ENCODE assay signal across 26 mouse cellular contexts in genomic region chr4:141265979-141266637, GRCm38 (mm10). TPM values are rescaled to one million over a fixed set of nuclear protein-coding genes. Genes with fewer than 3 reads are reported as not detected.
A peak's percentile ranks its signal among the peaks of the same experiment; 100 is the strongest.
DNase-seq lines count a peak whose midpoint lies in the region; ATAC-seq and TF ChIP-seq lines count a peak whose summit lies in the region.
"Had no signal": no experiment of that assay in that cellular context is flagged by ENCODE, and none has a peak within 500 bp of the region (broad histone marks: within the 10 kb centered on the region; RNA-seq: fewer than 3 reads in every experiment).

No protein-coding gene starts in this region.

- no peaks in the 10 kb centered on the region for H3K27me3 ChIP-seq in intestine, postnatal 0 days (replicated peaks; ENCODE audit: control insufficient read depth, insufficient read depth, low read length)
- no peaks in the 10 kb centered on the region for H3K27me3 ChIP-seq in intestine, embryonic 15.5 days (replicated peaks)
- H3K27me3 ChIP-seq in small intestine, adult 2 months (ENCODE audit: control insufficient read depth, insufficient read depth, low read length), result no peaks in the 10 kb centered on the region
- H3K27me3 ChIP-seq: heart, embryonic 15.5 days; limb, embryonic 13.5 days; midbrain, embryonic 15.5 days; stomach, embryonic 15.5 days had no signal

- WGBS in intestine, postnatal 0 days, result 93% methylated on average over 3 of the region's 3 CpGs
- WGBS in intestine, embryonic 15.5 days, result 87% methylated on average over 3 of the region's 3 CpGs
- WGBS in lung, adult 2 months, result 89% methylated on average over 3 of the region's 3 CpGs
- WGBS in small intestine, adult 2 months, result 92% methylated on average over 3 of the region's 3 CpGs

- DNase-seq in lung, adult 2 months, result no peak
- no peak for DNase-seq in lung, postnatal 14 days
- DNase-seq in brain, embryonic 14.5 days (ENCODE audit: low read depth), result peak; percentile 59
- no peak for DNase-seq in layer of hippocampus, postnatal 10 days (ENCODE audit: low spot score in 2 of 2)
- DNase-seq: adrenal gland, postnatal 10 days; cerebellum, adult 18-20 months; cerebellum, postnatal 25 days; embryo, embryonic 11 days; gastrocnemius, postnatal 14 days; heart, postnatal 4 days; kidney, adult 9 months; kidney, postnatal 4 days; right cerebral cortex, postnatal 25 days had no signal

- peak; percentile 56 for TF ChIP-seq CTCF in intestine, postnatal 0 days (IDR thresholded peaks at IDR 0.05; ENCODE audit: low read depth)
- TF ChIP-seq CTCF in lung, adult 2 months (IDR thresholded peaks at IDR 0.05; ENCODE audit: insufficient read depth, low read length), result 0 out of 2 replicates have a peak, but pooled peaks have one; percentile 22
- TF ChIP-seq CTCF in brain, embryonic 14.5 days (IDR thresholded peaks at IDR 0.05; ENCODE audit: borderline replicate concordance, extremely low read depth, insufficient read depth, insufficient read length), result peak; percentile 39; the same call in 1 of the 2 replicates
- TF ChIP-seq CTCF in small intestine, adult 2 months (IDR thresholded peaks at IDR 0.05; ENCODE audit: extremely low read depth, insufficient read length, insufficient replicate concordance, low read depth, low read length), result peak; percentile 45; the same call in 1 of the 2 replicates

- no peaks in the 10 kb centered on the region for H3K36me3 ChIP-seq in intestine, postnatal 0 days (ENCODE audit: control insufficient read depth, insufficient read depth)
- H3K36me3 ChIP-seq in intestine, embryonic 15.5 days, result no peaks in the 10 kb centered on the region
- H3K36me3 ChIP-seq in small intestine, adult 2 months (ENCODE audit: control insufficient read depth, insufficient read depth, low read length), result no peaks in the 10 kb centered on the region
- H3K36me3 ChIP-seq: forebrain, embryonic 10.5 days; G1E; heart, embryonic 15.5 days; limb, embryonic 13.5 days; midbrain, embryonic 15.5 days; stomach, embryonic 15.5 days had no signal

- peak; percentile 52; the same call in 1 of the 2 replicates for ATAC-seq in intestine, postnatal 0 days
- no peak for ATAC-seq in intestine, embryonic 15.5 days
- ATAC-seq: activated CD4-positive, CD25-positive, alpha-beta regulatory T cell, adult 4 months; hindbrain, embryonic 16.5 days; midbrain, embryonic 15.5 days had no signal

- no peak overlapping the region for H3K4me3 ChIP-seq in intestine, postnatal 0 days (ENCODE audit: low read depth, low read length)
- H3K4me3 ChIP-seq in intestine, embryonic 15.5 days (replicated peaks), result no peak overlapping the region
- H3K4me3 ChIP-seq in lung, adult 2 months (replicated peaks; ENCODE audit: extremely low read depth, low read depth, low read length), result no peak overlapping the region
- H3K4me3 ChIP-seq in small intestine, adult 2 months (ENCODE audit: low read depth, low read length), result no peak overlapping the region
- H3K4me3 ChIP-seq: forebrain, embryonic 10.5 days; heart, embryonic 15.5 days; limb, embryonic 13.5 days; midbrain, embryonic 15.5 days; stomach, embryonic 15.5 days had no signal

- H3K27ac ChIP-seq in intestine, postnatal 0 days (ENCODE audit: low read depth, low read length), result no peak overlapping the region
- H3K27ac ChIP-seq in intestine, embryonic 15.5 days, result no peak overlapping the region
- peak overlapping the region; percentile 61; the same call in 1 of the 2 replicates for H3K27ac ChIP-seq in small intestine, adult 2 months (ENCODE audit: insufficient read depth, low read depth, low read length)
- H3K27ac ChIP-seq: forebrain, embryonic 10.5 days; heart, embryonic 15.5 days; limb, embryonic 13.5 days; midbrain, embryonic 15.5 days; stomach, embryonic 15.5 days had no signal

- no peak for TF ChIP-seq POLR2A in lung, adult 2 months (IDR thresholded peaks at IDR 0.05; ENCODE audit: borderline replicate concordance, extremely low read depth, low read depth, low read length)
- TF ChIP-seq POLR2A in brain, embryonic 14.5 days (IDR thresholded peaks at IDR 0.05; ENCODE audit: borderline replicate concordance, extremely low read depth, insufficient read depth, insufficient read length, poor library complexity, severe bottlenecking), result no peak
- no peak for TF ChIP-seq POLR2A in small intestine, adult 2 months (IDR thresholded peaks at IDR 0.05; ENCODE audit: low read depth, low read length)

- no peak overlapping the region for H3K9ac ChIP-seq in intestine, postnatal 0 days (ENCODE audit: low read depth, low read length)
- H3K9ac ChIP-seq in intestine, embryonic 15.5 days, result no peak overlapping the region
- H3K9ac ChIP-seq: heart, embryonic 15.5 days; limb, embryonic 13.5 days; midbrain, embryonic 15.5 days; stomach, embryonic 15.5 days had no signal

- H3K4me2 ChIP-seq in intestine, postnatal 0 days (replicated peaks; ENCODE audit: low read depth), result no peak overlapping the region
- no peak overlapping the region for H3K4me2 ChIP-seq in intestine, embryonic 15.5 days (replicated peaks)
- H3K4me2 ChIP-seq: heart, embryonic 15.5 days; limb, embryonic 13.5 days; midbrain, embryonic 15.5 days; stomach, embryonic 15.5 days had no signal

- no peaks in the 10 kb centered on the region for H3K4me1 ChIP-seq in intestine, postnatal 0 days (replicated peaks; ENCODE audit: control insufficient read depth, insufficient read depth, low read length)
- no peaks in the 10 kb centered on the region for H3K4me1 ChIP-seq in intestine, embryonic 15.5 days (replicated peaks)
- H3K4me1 ChIP-seq in lung, adult 2 months (ENCODE audit: control insufficient read depth, insufficient read depth, low read length), result no peaks in the 10 kb centered on the region
- H3K4me1 ChIP-seq in small intestine, adult 2 months (ENCODE audit: control insufficient read depth, insufficient read depth, insufficient read length, low read length), result peaks cover 2% of the 10 kb centered on the region; the same call in 1 of the 2 replicates
- H3K4me1 ChIP-seq: limb, embryonic 13.5 days; midbrain, embryonic 15.5 days had no signal

- no peaks in the 10 kb centered on the region for H3K9me3 ChIP-seq in intestine, postnatal 0 days (ENCODE audit: control insufficient read depth)
- no peaks in the 10 kb centered on the region for H3K9me3 ChIP-seq in intestine, embryonic 15.5 days
- H3K9me3 ChIP-seq: G1E; heart, embryonic 15.5 days; midbrain, embryonic 15.5 days; stomach, embryonic 15.5 days had no signal

RNA-seq across cellular contexts. Expression of gene Arhgef19, which starts 26.8 kb away (rescaled TPM):
- polyA plus RNA-seq in intestine, postnatal 0 days (2015; fragmentation: Nextera tagmentation; extraction: Ambion mirVana), result 4.5 and 6.3 TPM in 2 replicates
- 16.3 and 17.8 TPM in 2 replicates for polyA plus RNA-seq in intestine, embryonic 15.5 days (2015; fragmentation: Nextera tagmentation; extraction: Ambion mirVana)
- 11.5 and 15.3 TPM in 2 replicates for polyA plus RNA-seq in lung, adult 2 months (2012; rRNA removed)
- polyA plus RNA-seq in brain, embryonic 14.5 days (2012; rRNA removed), result 1.5 and 2.6 TPM in 2 replicates
- 29.3 and 48.8 TPM in 2 replicates for polyA plus RNA-seq in small intestine, adult 2 months (2012; rRNA removed)
- total RNA-seq in layer of hippocampus, postnatal 10 days (2021), result 1 to 10 TPM; 5.8 to 6.7 TPM
- total RNA-seq: G1E; megakaryocyte, adult 5-6 weeks; neutrophil, adult 5-6 weeks had no signal
- polyA plus RNA-seq: activated CD4-positive, CD25-positive, alpha-beta regulatory T cell, adult 4 months; G1E had no signal

RNA-seq across cellular contexts. Expression of gene Epha2, which starts 34.9 kb away (rescaled TPM):
- 5.6 and 6.6 TPM in 2 replicates for polyA plus RNA-seq in intestine, postnatal 0 days (2015; fragmentation: Nextera tagmentation; extraction: Ambion mirVana)
- polyA plus RNA-seq in intestine, embryonic 15.5 days (2015; fragmentation: Nextera tagmentation; extraction: Ambion mirVana), result 6.7 and 7.2 TPM in 2 replicates
- 54.0 and 68.8 TPM in 2 replicates for polyA plus RNA-seq in lung, adult 2 months (2012; rRNA removed)
- polyA plus RNA-seq in brain, embryonic 14.5 days (2012; rRNA removed), result 4.1 and 6.4 TPM in 2 replicates
- 28.3 and 86.3 TPM in 2 replicates for polyA plus RNA-seq in small intestine, adult 2 months (2012; rRNA removed)
- total RNA-seq in layer of hippocampus, postnatal 10 days (2021), result 1 to 10 TPM; 2.5 to 2.7 TPM
- total RNA-seq: G1E had no signal
- polyA plus RNA-seq: activated CD4-positive, CD25-positive, alpha-beta regulatory T cell, adult 4 months; G1E had no signal

RNA-seq across cellular contexts. Expression of gene Rsg1, which starts 52.4 kb away (rescaled TPM):
- 0.97 and 0.98 TPM in 2 replicates for polyA plus RNA-seq in intestine, postnatal 0 days (2015; fragmentation: Nextera tagmentation; extraction: Ambion mirVana)
- 3.9 and 5.1 TPM in 2 replicates for polyA plus RNA-seq in intestine, embryonic 15.5 days (2015; fragmentation: Nextera tagmentation; extraction: Ambion mirVana)
- polyA plus RNA-seq in lung, adult 2 months (2012; rRNA removed), result 1.9 and 3.7 TPM in 2 replicates
- 5.2 and 5.5 TPM in 2 replicates for polyA plus RNA-seq in brain, embryonic 14.5 days (2012; rRNA removed)
- 0.51 and 0.81 TPM in 2 replicates for polyA plus RNA-seq in small intestine, adult 2 months (2012; rRNA removed)
- total RNA-seq in layer of hippocampus, postnatal 10 days (2021), result 1 to 10 TPM; 2.0 to 3.9 TPM
